Mouse (Mus musculus): ENCODE results near the gene Rps6ka5. TPM values are rescaled to one million over a fixed set of nuclear protein-coding genes. Genes with fewer than 3 reads are reported as not detected.

Rps6ka5 gene
- polyA plus RNA-seq, 1 experiment from 2014 or later: 1.4 TPM

DNA sequence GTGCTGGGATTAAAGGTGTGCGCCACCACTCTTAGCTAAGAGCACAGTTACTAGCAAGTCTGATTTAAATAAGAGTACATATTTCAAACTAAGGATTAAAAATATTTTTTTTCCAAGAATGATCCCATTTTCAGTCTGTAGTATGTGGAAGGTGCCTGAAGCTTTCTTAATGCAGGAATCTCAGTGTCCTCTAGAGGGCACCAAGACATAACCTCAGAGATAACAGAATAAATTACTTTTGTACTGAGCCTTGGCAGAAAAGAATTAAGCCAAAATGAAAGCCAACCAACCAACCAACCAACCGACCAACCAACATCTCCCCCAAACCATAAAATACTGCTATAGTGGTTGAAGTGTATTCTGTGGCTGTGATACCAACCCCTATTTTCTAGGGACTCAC, 148.5 kb downstream of the Rps6ka5 start:
- Histone ChIP-seq H3K9ac (no peak overlapping the region), H3K4me2 (no peak overlapping the region), H3K36me3 (no peaks in the 10 kb centered on the region), H3K27me3 (no peaks in the 10 kb centered on the region), H3K27ac (no peak overlapping the region), H3K9me3 (replicated peaks) (no peaks in the 10 kb centered on the region), H3K4me1 (replicated peaks) (no peaks in the 10 kb centered on the region), H3K4me3 (replicated peaks) (no peak overlapping the region)
- ATAC-seq (ENCODE audit: low read depth): no peak
- DNase-seq: no peak
- WGBS (ENCODE audit: insufficient replicate concordance): 46% methylated on average over 2 of the region's 2 CpGs

DNA sequence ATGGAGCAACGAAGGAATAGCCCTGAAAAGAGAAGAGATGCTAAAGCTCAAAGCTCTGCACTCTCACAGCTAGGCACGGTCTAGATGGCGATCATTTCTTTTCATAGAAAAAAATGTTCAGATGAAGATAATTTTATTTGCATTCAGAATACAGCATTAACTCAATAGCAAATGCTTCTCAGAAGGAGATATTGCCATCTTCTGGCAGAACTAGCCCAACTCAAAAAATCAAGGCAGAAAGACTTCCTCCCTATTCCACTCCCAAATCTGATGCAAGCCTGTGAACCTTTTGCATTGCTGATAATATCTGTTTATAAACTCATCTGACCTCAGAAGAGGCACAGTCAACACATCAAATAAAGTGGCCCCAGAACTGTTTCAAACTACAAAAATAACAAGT, 151.0 kb downstream of the Rps6ka5 start:
- DNase-seq: no peak

DNA sequence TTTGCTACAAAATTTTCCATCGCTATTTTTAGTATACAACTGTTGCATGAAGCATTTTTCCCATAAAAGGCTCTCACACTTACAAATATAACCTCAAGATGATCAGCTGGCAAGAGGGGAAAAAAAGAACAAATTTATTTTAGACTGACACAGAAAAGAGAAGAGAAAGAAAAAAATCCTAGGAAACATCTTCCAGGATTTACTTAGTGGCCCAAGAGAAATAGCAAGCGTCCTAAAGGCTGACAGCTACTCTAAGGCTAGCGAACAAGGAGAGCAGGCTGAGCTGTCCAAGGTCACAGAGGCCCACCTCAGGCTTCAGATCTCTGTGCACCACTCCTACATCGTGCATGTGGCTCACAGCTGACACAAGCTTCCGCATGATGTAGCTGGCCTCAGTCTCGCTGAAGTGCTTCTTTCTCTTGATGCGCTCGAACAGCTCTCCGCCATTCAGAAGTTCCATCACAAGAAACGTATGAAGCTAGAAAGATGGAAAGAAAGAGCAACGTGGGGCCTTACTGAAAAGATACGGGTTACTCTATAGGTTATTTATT, 156.2 kb downstream of the Rps6ka5 start:
- Histone ChIP-seq H3K9me3 (replicated peaks) (no peaks in the 10 kb centered on the region), H3K27me3 (no peaks in the 10 kb centered on the region), H3K27ac (no peak overlapping the region), H3K4me3 (replicated peaks) (no peak overlapping the region), H3K4me1 (replicated peaks) (no peaks in the 10 kb centered on the region), H3K9ac (no peak overlapping the region), H3K36me3 (no peaks in the 10 kb centered on the region), H3K4me2 (no peak overlapping the region)
- ATAC-seq (ENCODE audit: low read depth) (no peak), DNase-seq (no peak)
- WGBS (ENCODE audit: insufficient replicate concordance): 80% methylated on average over 12 of the region's 12 CpGs

More for the DNA sequence above, 151.0 kb downstream of the Rps6ka5 start:
- no peaks in the 10 kb centered on the region for H3K27me3 ChIP-seq
- H3K4me1 ChIP-seq (replicated peaks): no peaks in the 10 kb centered on the region
- H3K27ac ChIP-seq: no peak overlapping the region
- no peak overlapping the region for H3K9ac ChIP-seq
- H3K4me2 ChIP-seq: no peak overlapping the region
- ATAC-seq (ENCODE audit: low read depth): no peak
- no peaks in the 10 kb centered on the region for H3K36me3 ChIP-seq
- 79% methylated on average over 3 of the region's 3 CpGs for WGBS (ENCODE audit: insufficient replicate concordance)
- H3K9me3 ChIP-seq (replicated peaks): no peaks in the 10 kb centered on the region
- H3K4me3 ChIP-seq (replicated peaks): no peak overlapping the region

DNA sequence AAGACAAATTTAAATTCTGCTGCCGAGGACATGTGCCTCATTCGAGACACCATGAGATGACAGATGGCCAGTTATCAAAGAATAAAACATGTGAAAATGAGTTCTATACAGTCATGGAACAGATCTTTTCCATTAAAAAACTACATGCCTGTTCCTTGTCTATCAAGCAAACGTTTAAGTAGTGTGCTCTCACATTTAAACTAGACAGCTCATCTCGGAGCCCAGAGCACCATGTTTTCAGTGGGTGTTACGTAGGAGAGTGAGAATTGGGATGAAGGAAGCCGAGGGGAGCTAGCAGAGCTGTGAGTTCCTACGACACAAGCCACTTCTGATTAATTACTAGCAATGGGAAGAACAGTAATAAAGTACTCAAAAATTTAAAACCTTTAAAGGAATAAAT, 158.0 kb downstream of the Rps6ka5 start:
- H3K27me3 ChIP-seq: no peaks in the 10 kb centered on the region
- WGBS (ENCODE audit: insufficient replicate concordance): 71% methylated on average over 7 of the region's 7 CpGs

DNA sequence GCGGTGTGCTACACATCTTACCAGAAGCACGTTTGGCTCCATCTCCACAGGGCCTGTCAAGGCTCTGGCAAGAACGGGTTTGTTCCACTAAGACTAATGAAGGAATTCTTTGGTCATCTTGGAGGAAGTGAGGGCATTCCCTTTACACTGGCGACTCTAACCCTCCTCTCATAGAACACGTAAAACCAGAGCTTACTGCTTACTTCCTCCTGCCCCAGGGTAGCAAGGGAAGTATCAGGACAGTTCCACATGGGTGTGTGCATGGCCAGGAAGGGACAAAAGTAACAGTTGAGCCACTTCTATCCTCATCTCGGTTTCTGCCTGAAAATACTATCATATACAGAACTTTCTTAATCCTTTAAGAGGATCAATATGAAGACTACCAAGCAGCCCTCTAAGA, 158.7 kb downstream of the Rps6ka5 start:
- 45% methylated on average over 6 of the region's 6 CpGs for WGBS (ENCODE audit: insufficient replicate concordance)
- ATAC-seq (ENCODE audit: low read depth): no peak

More for the DNA sequence above, 158.0 kb downstream of the Rps6ka5 start:
- no peaks in the 10 kb centered on the region for H3K4me1 ChIP-seq (replicated peaks)
- H3K4me3 ChIP-seq (replicated peaks): no peak overlapping the region
- ATAC-seq (ENCODE audit: low read depth) (no peak), DNase-seq (no peak)
- no peak overlapping the region for H3K27ac ChIP-seq
- H3K36me3 ChIP-seq: no peaks in the 10 kb centered on the region
- H3K9me3 ChIP-seq (replicated peaks): no peaks in the 10 kb centered on the region
- no peak overlapping the region for H3K4me2 ChIP-seq
- H3K9ac ChIP-seq: no peak overlapping the region

DNA sequence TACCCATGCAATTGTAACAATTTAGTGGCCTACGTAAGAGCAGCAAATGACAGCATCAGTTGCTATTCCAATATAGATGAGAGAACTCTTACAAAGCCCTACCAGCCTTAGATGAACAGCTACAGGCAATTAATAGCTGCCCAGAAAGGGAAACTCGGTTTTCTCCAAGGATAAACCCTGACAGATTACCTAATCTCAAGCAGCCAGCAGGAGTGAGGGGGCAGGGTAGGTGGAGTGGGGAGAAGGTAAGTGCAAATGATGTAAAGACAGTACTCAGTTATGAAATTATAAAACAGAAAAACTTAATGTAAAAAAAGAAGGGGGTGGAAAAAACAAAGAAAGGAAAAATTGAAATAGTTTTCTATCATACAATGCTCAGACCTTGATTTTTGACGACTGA, 159.2 kb downstream of the Rps6ka5 start:
- no peak overlapping the region for H3K9ac ChIP-seq
- DNase-seq: no peak
- no peaks in the 10 kb centered on the region for H3K4me1 ChIP-seq (replicated peaks)
- no peaks in the 10 kb centered on the region for H3K36me3 ChIP-seq
- no peaks in the 10 kb centered on the region for H3K9me3 ChIP-seq (replicated peaks)
- ATAC-seq (ENCODE audit: low read depth): no peak
- no peak overlapping the region for H3K4me3 ChIP-seq (replicated peaks)
- H3K27ac ChIP-seq: no peak overlapping the region
- WGBS (ENCODE audit: insufficient replicate concordance): 52% methylated on average over 3 of the region's 3 CpGs
- no peaks in the 10 kb centered on the region for H3K27me3 ChIP-seq
- no peak overlapping the region for H3K4me2 ChIP-seq

More for the DNA sequence above, 158.7 kb downstream of the Rps6ka5 start:
- Histone ChIP-seq H3K4me2 (no peak overlapping the region), H3K9ac (no peak overlapping the region), H3K4me3 (replicated peaks) (no peak overlapping the region), H3K27ac (no peak overlapping the region), H3K27me3 (no peaks in the 10 kb centered on the region), H3K4me1 (replicated peaks) (no peaks in the 10 kb centered on the region), H3K9me3 (replicated peaks) (no peaks in the 10 kb centered on the region), H3K36me3 (no peaks in the 10 kb centered on the region)
- no peak for DNase-seq

DNA sequence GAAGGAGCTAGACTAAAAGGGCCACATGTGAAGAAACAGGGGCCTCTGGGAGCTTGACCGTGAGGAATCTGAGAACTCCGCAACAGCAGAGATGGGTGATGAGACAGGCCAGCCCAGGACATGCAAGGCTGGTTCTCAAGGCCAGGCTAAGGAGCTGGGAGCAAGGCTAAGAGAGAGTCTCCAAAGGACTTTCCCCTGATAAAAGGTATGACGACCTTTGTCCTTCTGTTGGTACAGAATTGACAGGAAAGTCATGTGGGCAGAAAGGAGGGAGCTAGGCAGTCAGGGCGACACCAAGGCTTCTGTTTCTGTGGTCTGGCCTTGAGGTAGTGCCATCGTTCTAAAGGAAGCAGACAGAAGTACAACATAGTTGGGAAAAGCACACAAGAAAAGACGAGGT, 173.1 kb downstream of the Rps6ka5 start:
- DNase-seq (no peak), ATAC-seq (ENCODE audit: low read depth) (no peak)
- Histone ChIP-seq H3K4me1 (replicated peaks) (no peaks in the 10 kb centered on the region), H3K9me3 (replicated peaks) (no peaks in the 10 kb centered on the region), H3K36me3 (no peaks in the 10 kb centered on the region), H3K27me3 (no peaks in the 10 kb centered on the region), H3K27ac (no peak overlapping the region), H3K4me2 (no peak overlapping the region), H3K4me3 (replicated peaks) (no peak overlapping the region), H3K9ac (no peak overlapping the region)
- WGBS (ENCODE audit: insufficient replicate concordance): 76% methylated on average over 6 of the region's 6 CpGs

DNA sequence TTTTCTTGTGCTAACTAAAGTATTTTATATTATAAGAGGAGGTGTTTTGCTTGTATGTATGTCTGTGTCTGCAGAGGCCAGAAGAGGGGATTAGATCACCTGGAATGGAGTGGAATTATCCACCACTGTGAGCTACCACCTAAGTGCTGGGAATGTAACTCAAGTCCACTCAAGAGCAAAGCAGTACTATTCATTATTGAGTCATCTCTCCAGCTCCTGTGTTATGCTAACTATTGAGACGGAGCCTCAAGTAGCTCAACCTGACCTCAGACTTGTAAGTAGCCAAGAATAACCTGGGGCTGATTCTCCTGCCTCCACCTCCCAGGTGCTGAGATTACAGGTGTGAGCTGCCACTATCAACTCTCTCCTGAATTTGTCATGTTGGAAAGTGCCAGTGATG, 174.8 kb downstream of the Rps6ka5 start:
- Histone ChIP-seq H3K27ac (no peak overlapping the region), H3K4me2 (no peak overlapping the region)

DNA sequence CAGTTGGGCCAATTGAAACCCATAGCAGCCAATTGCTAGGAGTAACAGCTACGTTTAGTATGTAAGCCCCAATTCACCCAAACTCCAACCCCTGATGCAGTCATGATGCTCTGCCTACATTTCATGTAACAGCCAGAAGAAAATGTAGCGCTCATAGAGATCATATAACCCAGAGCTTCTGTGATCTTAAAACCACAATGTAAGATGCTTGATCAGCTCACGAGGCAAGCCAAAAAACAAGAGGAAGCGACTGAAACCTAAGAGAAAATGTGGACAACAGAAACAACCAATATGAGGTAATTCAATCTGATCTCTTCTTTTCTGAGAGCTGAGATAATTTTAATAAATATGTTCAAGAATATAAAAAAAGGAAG, 182.6 kb downstream of the Rps6ka5 start:
- no peak for ATAC-seq (ENCODE audit: low read depth)
- 62% methylated on average over 4 of the region's 4 CpGs for WGBS (ENCODE audit: insufficient replicate concordance)
- no peak overlapping the region for H3K4me3 ChIP-seq (replicated peaks)
- no peaks in the 10 kb centered on the region for H3K9me3 ChIP-seq (replicated peaks)
- H3K9ac ChIP-seq: no peak overlapping the region
- no peaks in the 10 kb centered on the region for H3K36me3 ChIP-seq
- no peaks in the 10 kb centered on the region for H3K27me3 ChIP-seq
- H3K4me2 ChIP-seq: no peak overlapping the region
- no peaks in the 10 kb centered on the region for H3K4me1 ChIP-seq (replicated peaks)
- no peak for DNase-seq
- no peak overlapping the region for H3K27ac ChIP-seq

More for the DNA sequence above, 174.8 kb downstream of the Rps6ka5 start:
- no peak overlapping the region for H3K4me3 ChIP-seq (replicated peaks)
- ATAC-seq (ENCODE audit: low read depth) (no peak), DNase-seq (no peak)
- no peaks in the 10 kb centered on the region for H3K27me3 ChIP-seq
- 68% methylated on average over 1 of the region's 1 CpGs for WGBS (ENCODE audit: insufficient replicate concordance)
- H3K36me3 ChIP-seq: no peaks in the 10 kb centered on the region
- H3K9me3 ChIP-seq (replicated peaks): no peaks in the 10 kb centered on the region
- H3K4me1 ChIP-seq (replicated peaks): no peaks in the 10 kb centered on the region
- H3K9ac ChIP-seq: no peak overlapping the region

DNA sequence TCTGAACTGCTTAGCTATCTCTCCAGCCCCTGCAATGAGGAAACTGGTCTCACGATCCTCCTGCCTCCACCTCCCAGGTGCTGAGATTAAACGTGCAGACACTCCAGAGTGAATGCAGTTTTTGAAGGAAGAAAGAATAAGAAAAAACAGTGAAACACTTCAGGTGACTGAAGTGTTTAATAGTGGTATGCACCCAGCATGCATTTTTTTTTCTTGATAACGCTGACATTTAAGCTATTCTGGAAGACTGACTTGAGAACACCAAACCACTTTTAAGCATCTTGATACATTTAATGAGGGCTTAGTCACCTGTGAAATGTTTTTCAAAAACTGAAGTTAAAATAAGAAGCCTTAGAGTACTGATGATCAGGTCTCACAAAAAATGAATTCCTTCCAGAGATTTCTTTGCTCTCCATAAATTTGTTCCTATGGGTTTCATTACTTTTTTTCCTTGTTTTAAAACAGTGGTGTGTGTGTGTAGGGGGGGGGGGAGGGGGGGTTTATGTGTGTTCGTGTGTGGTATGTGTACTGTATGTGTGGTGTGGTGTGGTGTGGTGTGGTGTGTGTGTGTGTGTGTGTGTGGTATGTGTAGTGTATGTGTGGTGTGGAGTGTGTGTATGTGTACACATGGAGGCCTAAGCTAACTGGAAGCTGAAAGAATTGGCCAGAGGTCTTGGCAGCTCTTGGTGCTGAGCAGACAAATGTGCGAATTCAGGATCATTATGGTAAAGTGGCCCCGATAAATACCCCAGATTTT, 183.2 kb downstream of the Rps6ka5 start:
- DNase-seq: no peak
- no peaks in the 10 kb centered on the region for H3K27me3 ChIP-seq
- no peak for ATAC-seq (ENCODE audit: low read depth)
- no peak overlapping the region for H3K4me3 ChIP-seq (replicated peaks)
- H3K9ac ChIP-seq: no peak overlapping the region
- no peak overlapping the region for H3K27ac ChIP-seq
- no peaks in the 10 kb centered on the region for H3K36me3 ChIP-seq
- no peak overlapping the region for H3K4me2 ChIP-seq
- no peaks in the 10 kb centered on the region for H3K4me1 ChIP-seq (replicated peaks)
- WGBS (ENCODE audit: insufficient replicate concordance): 59% methylated on average over 6 of the region's 6 CpGs
- no peaks in the 10 kb centered on the region for H3K9me3 ChIP-seq (replicated peaks)

DNA sequence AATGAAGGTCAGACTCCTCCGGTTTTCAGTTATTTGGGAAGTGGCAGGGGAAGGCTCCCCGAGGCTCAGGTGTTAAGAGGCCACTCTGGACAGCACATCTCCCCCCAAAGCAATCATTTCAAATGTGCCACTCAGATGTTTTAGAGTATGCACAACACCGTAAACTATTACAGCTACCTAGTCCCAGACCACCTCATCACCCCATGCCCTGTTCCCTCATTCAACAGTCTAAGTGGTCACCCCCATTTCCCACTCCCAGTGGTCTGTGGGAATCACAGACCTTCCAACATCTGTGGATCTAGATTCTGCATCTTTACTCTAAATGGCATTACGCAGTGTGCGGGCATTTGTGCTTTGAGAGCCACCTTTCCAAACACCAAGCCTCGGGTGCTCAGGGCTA, 184.3 kb downstream of the Rps6ka5 start:
- Histone ChIP-seq H3K9ac (no peak overlapping the region), H3K36me3 (no peaks in the 10 kb centered on the region), H3K4me3 (replicated peaks) (no peak overlapping the region), H3K4me1 (replicated peaks) (no peaks in the 10 kb centered on the region), H3K4me2 (no peak overlapping the region), H3K9me3 (replicated peaks) (no peaks in the 10 kb centered on the region), H3K27ac (no peak overlapping the region), H3K27me3 (no peaks in the 10 kb centered on the region)
- DNase-seq: no peak
- ATAC-seq (ENCODE audit: low read depth): no peak
- WGBS (ENCODE audit: insufficient replicate concordance): 67% methylated on average over 6 of the region's 6 CpGs

DNA sequence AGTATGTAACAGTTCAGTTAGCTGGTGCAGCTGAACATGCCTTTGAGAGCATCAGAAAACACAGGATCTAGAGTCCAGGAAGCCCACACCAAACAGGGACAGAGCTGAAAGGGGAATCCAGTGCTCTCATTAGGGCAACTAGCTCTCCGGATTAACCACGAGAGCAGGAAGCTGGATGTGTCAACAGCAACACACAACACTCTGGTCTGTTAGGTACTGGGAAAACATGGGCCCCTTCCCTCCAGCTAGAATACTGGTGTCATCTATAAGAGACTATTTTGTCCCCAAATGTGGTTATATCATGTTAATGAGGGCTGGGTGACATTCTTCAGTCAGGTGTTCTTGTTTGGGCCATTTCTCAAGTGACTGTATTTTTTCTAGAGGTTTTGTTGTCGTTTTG, 184.7 kb downstream of the Rps6ka5 start:
- WGBS (ENCODE audit: insufficient replicate concordance): 20% methylated on average over 3 of the region's 3 CpGs
- no peak overlapping the region for H3K9ac ChIP-seq
- no peak overlapping the region for H3K27ac ChIP-seq
- no peak overlapping the region for H3K4me2 ChIP-seq
- no peaks in the 10 kb centered on the region for H3K27me3 ChIP-seq
- no peaks in the 10 kb centered on the region for H3K36me3 ChIP-seq
- ATAC-seq (ENCODE audit: low read depth) (no peak), DNase-seq (no peak)
- H3K4me1 ChIP-seq (replicated peaks): no peaks in the 10 kb centered on the region
- no peaks in the 10 kb centered on the region for H3K9me3 ChIP-seq (replicated peaks)
- no peak overlapping the region for H3K4me3 ChIP-seq (replicated peaks)
